Mouse (Mus musculus) limb, embryonic 15.5 days (tissue): ENCODE data around the gene Gdf9. TPM values are rescaled to one million over a fixed set of nuclear protein-coding genes. Genes with fewer than 3 reads are reported as not detected.
A peak's percentile ranks its signal among the peaks of the same experiment; 100 is the strongest.
"Not testable (repeated sequence)": the region's sequence is repeated elsewhere in the genome, so short reads cannot be mapped to it uniquely, and the experiment has no call there.

Source experiments
- ATAC-seq: fragments of 200-750 bp; cut with Nextera tagmentation; 2 replicates; pipeline ENCODE4 v1.8.0; 2017; ENCODE audit warnings: low read depth, moderate TSS enrichment; ENCODE audit not compliant: insufficient number of reproducible peaks, low FRiP score, low TSS enrichment
- H3K27ac ChIP-seq: fragments of 300-500 bp; sonication (generic); 2 replicates; pipeline ENCODE4 v1.5.1; 2015; ENCODE audit warnings: moderate library complexity, mild to moderate bottlenecking, inconsistent platforms
- H3K27me3 ChIP-seq: fragments of 300-500 bp; sonication (generic); 2 replicates; pipeline ENCODE4 v1.6.1; 2015; ENCODE audit warnings: inconsistent platforms
- H3K36me3 ChIP-seq: fragments of 300-500 bp; sonication (generic); 2 replicates; pipeline ENCODE4 v1.6.1; 2015; ENCODE audit warnings: inconsistent platforms
- H3K4me1 ChIP-seq: fragments of 300-500 bp; sonication (generic); 2 replicates; pipeline ENCODE4 v1.6.1; 2015; ENCODE audit warnings: inconsistent platforms
- H3K4me2 ChIP-seq: fragments of 300-500 bp; sonication (generic); 2 replicates; pipeline ENCODE4 v1.6.1; 2015; ENCODE audit warnings: mild to moderate bottlenecking, inconsistent platforms
- H3K4me3 ChIP-seq: fragments of 300-500 bp; sonication (generic); 2 replicates; pipeline ENCODE4 v1.5.1; 2015; ENCODE audit warnings: mild to moderate bottlenecking, inconsistent platforms
- H3K9ac ChIP-seq: fragments of 300-500 bp; sonication (generic); 2 replicates; pipeline ENCODE4 v1.6.1; 2015; ENCODE audit warnings: inconsistent platforms
- H3K9me3 ChIP-seq: fragments of 300-500 bp; sonication (generic); 2 replicates; pipeline ENCODE4 v1.6.1; 2016; ENCODE audit warnings: inconsistent platforms
- WGBS: fragments of 180-500 bp; shearing (Covaris S2); methylation state at CpG from one replicate; pipeline ENCODE4 v1.1.7; 2015; 5-methylcytosine and 5-hydroxymethylcytosine counted together
- polyA plus RNA-seq: library from polyadenylated mRNA; unstranded; fragments of >200 nt; fragmentation: Nextera tagmentation; extraction: Ambion mirVana; gene quantifications from 2 replicates; pipeline ENCODE4 v1.2.1, GENCODE M21; 2015

Gdf9 gene
- polyA plus RNA-seq: 2.6 and 2.8 TPM in 2 replicates

DNA sequence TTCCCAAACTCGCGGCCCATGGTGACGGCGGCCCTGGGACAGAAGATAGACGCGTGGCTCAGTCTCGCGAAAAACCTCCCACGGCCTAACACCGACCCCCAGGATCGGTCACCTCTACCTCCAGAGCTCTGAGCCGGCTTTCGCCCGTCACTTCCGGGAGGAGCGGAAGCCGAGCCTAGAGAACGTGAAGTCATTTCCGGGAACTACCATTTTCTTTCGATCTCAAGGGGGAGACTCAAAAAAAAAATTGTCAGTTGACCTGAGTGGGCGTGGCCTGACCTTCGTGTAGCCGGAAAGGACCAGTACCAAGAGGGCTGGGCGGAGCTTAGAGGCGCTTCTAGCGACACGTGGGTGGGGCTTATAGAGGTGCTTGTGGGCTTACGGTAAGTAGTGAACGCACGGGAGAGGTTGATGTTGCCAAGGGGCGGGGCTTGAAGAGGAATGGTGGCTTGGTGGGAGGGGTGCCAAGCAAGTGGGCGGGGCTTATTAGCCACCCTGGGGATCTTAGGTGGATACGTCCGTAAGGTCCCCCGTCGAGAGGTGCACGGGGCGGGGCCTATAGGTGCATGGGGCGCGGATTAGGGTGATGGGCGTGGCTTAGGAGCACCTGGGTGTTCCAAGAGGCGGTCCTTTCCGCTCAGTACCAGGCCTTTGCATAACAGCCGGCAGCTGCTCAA is at the start of gene Gdf9, which contains the start of gene Uqcrq:
Gene Gdf9 (plus strand): TSS at position 354 of the 677 bp plus-strand sequence.
Gene Uqcrq (minus strand): TSS at position 162 of the 677 bp plus-strand sequence.
- ATAC-seq: peak; percentile 95
- under 1% methylated on average over 44 of the region's 44 CpGs for WGBS
- H3K36me3 ChIP-seq: peaks cover 9% of the 10 kb centered on the region
- H3K4me2 ChIP-seq: peak within 1 kb of the TSS; percentile 84
- no peaks in the 10 kb centered on the region for H3K27me3 ChIP-seq
- H3K9ac ChIP-seq: peak within 1 kb of the TSS; percentile 70
- peak within 1 kb of the TSS; percentile 89 for H3K4me3 ChIP-seq
- H3K4me1 ChIP-seq: peaks cover 20% of the 10 kb centered on the region
- H3K27ac ChIP-seq: peak within 1 kb of the TSS; percentile 75
- H3K9me3 ChIP-seq: no peaks in the 10 kb centered on the region

DNA sequence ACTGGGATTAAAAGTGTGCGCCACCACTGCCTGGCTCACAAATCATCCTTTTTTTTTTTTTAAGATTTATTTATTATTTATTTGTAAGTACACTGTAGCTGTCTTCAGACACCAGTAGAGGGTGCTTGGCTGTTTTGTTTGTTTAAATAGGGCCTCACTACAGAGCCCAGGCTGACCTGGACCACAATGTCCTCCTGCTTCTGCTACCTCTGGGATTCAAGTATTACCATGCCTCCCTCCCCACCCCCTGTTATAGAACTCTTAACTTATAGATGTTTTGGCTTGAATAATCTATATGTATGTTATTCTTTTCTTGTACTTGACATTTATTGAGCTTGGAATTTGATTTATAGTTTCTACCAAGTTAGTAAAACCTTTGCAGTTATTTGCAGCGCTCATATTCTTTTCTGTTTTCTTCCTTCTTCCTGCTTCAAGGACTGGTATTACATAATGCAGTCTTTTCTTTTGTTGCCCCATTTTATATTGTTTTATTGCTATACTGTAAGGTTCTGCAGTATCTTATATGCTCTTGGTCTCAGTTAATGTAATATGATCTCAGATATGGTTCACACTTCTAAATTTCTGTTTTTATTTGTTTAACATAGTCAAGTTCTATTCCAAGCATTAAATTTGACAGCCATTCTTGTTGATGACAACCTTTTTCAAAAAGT is 46.9 kb upstream of the Gdf9 start:
- Histone ChIP-seq H3K9ac (no peak overlapping the region), H3K4me1 (no peaks in the 10 kb centered on the region), H3K27me3 (no peaks in the 10 kb centered on the region), H3K4me3 (no peak overlapping the region), H3K27ac (no peak overlapping the region), H3K9me3 (no peaks in the 10 kb centered on the region), H3K4me2 (no peak overlapping the region), H3K36me3 (peaks cover 37% of the 10 kb centered on the region)
- no peak for ATAC-seq
- 90% methylated on average over 2 of the region's 2 CpGs for WGBS

DNA sequence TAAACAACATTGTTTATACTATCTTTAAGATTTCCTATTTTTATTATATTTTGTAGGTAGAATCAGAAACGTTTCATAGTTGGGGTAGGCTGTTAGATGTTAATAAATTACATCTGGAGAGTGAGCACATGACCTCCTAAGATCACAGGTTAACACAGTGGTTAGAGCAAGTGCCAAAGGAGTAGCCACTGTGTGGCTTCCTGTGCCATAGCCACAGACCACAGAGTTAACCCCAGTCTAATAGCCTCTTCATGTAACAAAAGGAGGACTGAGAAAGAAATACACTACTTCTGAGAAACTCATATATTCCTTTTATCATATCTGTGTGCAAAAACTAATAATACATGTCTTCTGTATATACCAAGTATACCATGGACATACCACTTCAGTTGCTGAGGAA is 37.0 kb upstream of the Gdf9 start:
- no peak for ATAC-seq
- no peaks in the 10 kb centered on the region for H3K4me1 ChIP-seq
- H3K4me3 ChIP-seq: no peak overlapping the region
- no peaks in the 10 kb centered on the region for H3K9me3 ChIP-seq
- 60% methylated on average over 1 of the region's 1 CpGs for WGBS
- no peaks in the 10 kb centered on the region for H3K27me3 ChIP-seq
- no peak overlapping the region for H3K9ac ChIP-seq
- peaks cover 40% of the 10 kb centered on the region for H3K36me3 ChIP-seq
- H3K27ac ChIP-seq: no peak overlapping the region
- no peak overlapping the region for H3K4me2 ChIP-seq

DNA sequence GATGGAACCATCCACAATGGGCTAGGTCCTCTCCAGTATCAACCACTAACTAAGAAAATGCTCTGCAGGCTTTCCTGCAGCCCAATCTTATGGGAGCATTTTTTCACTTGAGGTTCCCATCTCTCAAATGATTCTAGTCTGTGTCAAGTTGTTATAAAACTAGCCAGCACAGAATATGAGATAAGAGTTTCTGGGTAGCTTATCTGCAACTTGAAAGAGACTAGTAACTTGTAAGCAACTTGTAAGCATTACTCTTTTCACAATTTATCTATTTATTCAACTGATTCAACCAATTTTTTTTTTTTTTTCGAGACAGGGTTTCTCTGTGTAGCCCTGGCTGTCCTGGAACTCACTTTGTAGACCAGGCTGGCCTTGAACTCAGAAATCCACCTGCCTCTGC is 27.2 kb upstream of the Gdf9 start:
- H3K36me3 ChIP-seq: peaks cover 84% of the 10 kb centered on the region
- no peak overlapping the region for H3K4me3 ChIP-seq
- no peak for ATAC-seq
- no peak overlapping the region for H3K4me2 ChIP-seq
- WGBS: 85% methylated on average over 1 of the region's 1 CpGs
- no peak overlapping the region for H3K9ac ChIP-seq
- no peaks in the 10 kb centered on the region for H3K27me3 ChIP-seq
- no peaks in the 10 kb centered on the region for H3K4me1 ChIP-seq
- H3K27ac ChIP-seq: no peak overlapping the region
- H3K9me3 ChIP-seq: no peaks in the 10 kb centered on the region

DNA sequence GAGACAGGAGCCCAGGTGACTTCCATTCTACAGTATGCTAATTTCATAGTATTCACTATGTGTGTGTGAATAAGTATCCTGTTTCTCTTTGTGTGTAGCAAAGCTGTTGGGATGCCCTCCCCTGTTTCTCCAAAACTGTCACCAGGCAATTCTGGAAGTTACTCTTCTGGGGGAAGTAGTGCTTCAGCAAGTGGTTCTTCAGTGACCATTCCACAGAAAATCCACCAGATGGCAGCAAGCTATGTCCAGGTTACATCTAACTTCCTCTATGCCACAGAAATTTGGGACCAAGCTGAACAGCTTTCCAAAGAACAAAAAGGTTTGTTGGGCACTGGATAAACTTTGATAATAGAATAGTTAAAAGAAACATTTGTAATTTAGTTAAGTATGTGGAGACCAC is 19.1 kb upstream of the Gdf9 start:
- H3K27me3 ChIP-seq: no peaks in the 10 kb centered on the region
- no peak overlapping the region for H3K27ac ChIP-seq
- no peak overlapping the region for H3K4me2 ChIP-seq
- H3K9me3 ChIP-seq: no peaks in the 10 kb centered on the region
- H3K4me1 ChIP-seq: no peaks in the 10 kb centered on the region
- ATAC-seq: no peak
- H3K4me3 ChIP-seq: no peak overlapping the region
- H3K36me3 ChIP-seq: peaks cover 84% of the 10 kb centered on the region
- no peak overlapping the region for H3K9ac ChIP-seq

DNA sequence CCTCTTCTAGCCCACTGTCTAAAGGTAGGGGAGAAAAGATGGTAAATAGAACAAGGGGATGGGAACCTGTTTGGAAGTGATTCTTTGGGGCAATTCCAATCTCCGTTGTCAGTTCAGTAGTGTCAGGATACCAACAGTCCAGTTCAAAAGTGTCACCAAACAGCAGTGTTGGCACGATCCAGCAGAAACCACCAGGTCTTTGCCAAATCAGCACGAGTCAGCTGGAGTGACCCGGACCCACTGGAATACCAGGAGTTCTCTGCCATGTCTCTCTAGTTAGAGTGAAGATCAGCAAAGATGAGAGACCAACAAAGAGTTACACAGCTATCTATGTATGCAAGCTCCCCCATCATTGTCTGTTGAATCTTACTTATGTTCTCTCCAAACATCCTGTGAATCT is 17.0 kb upstream of the Gdf9 start:
- Histone ChIP-seq H3K4me2 (no peak overlapping the region), H3K4me1 (no peaks in the 10 kb centered on the region), H3K4me3 (no peak overlapping the region), H3K9ac (no peak overlapping the region), H3K27ac (no peak overlapping the region), H3K27me3 (no peaks in the 10 kb centered on the region), H3K9me3 (no peaks in the 10 kb centered on the region), H3K36me3 (peaks cover 86% of the 10 kb centered on the region)
- no peak for ATAC-seq
- 91% methylated on average over 4 of the region's 4 CpGs for WGBS

DNA sequence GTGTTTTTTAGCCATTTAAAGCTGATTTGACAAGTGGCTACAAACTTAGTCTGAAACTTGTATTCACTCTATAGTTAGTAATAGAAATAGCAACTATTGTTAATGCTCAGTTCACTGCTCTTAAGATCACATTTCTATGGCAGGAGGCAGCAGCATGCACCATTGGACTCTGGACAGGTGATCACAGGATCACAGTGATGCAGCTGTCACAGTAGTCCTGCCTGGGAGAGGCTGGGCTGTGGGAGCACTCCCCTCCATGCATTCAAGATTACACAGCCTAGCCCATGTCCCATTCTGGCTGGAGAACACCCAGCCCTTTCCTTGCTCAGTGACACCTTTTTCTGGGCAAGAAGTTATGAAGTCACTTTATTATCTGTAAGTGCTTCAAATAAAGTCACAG is 12.8 kb upstream of the Gdf9 start:
- Histone ChIP-seq H3K9ac (no peak overlapping the region), H3K4me3 (no peak overlapping the region), H3K36me3 (peaks cover 75% of the 10 kb centered on the region), H3K4me1 (no peaks in the 10 kb centered on the region), H3K4me2 (no peak overlapping the region), H3K27ac (no peak overlapping the region), H3K27me3 (no peaks in the 10 kb centered on the region), H3K9me3 (no peaks in the 10 kb centered on the region)
- ATAC-seq: no peak

DNA sequence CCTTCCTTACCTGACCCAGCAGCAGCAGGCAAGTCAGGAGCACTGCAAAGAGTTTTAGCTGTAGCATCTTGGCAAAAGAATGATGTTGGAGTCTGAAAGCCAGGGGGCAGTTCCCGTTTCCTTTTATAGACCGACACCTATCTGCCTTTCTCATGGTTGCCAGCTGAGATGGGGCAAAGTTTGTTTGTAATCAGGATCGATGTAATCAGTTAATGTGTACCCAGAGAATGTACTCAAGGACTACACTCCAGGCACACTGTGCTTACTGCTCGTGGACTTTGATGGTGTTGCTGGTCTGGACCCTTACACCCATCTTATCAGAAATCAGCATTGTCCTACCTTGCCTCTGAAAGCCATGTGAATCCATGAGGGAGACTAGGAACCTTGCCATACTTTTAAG is 7.8 kb upstream of the Gdf9 start, which contains the start of gene Leap2:
Gene Leap2 (minus strand): TSS at position 135 of the 400 bp plus-strand sequence.
- no peak within 1 kb of the TSS for H3K4me2 ChIP-seq
- peaks cover 30% of the 10 kb centered on the region for H3K36me3 ChIP-seq
- H3K27ac ChIP-seq: no peak within 1 kb of the TSS
- ATAC-seq: no peak
- no peaks in the 10 kb centered on the region for H3K4me1 ChIP-seq
- H3K27me3 ChIP-seq: no peaks in the 10 kb centered on the region
- WGBS: 89% methylated on average over 4 of the region's 4 CpGs
- H3K9me3 ChIP-seq: no peaks in the 10 kb centered on the region
- H3K4me3 ChIP-seq: no peak within 1 kb of the TSS
- H3K9ac ChIP-seq: no peak within 1 kb of the TSS

DNA sequence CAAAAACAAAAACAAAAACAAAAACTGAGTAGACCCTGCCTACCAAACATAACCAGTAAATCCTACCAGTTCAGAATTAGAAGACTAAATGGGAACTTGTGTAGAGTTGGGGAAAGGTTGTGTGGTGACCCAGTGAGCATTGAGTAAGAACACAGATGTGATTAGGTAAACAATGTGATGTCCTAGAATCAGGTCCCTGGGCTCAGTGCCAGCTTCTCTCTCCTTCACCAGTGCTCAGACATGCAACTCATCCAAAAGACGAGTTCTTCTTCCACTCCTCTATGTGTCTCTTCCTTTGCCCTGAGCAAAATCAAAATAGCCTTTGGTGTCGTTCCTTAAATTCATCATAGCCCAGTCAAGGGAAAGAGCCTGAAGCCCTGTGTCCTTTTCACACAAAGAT is 6.0 kb upstream of the Gdf9 start:
- no peak for ATAC-seq
- Histone ChIP-seq H3K4me2 (no peak overlapping the region), H3K9me3 (no peaks in the 10 kb centered on the region), H3K27ac (no peak overlapping the region), H3K36me3 (peaks cover 24% of the 10 kb centered on the region), H3K27me3 (no peaks in the 10 kb centered on the region), H3K4me3 (no peak overlapping the region), H3K9ac (no peak overlapping the region), H3K4me1 (peaks cover 7% of the 10 kb centered on the region)
- WGBS: 73% methylated on average over 2 of the region's 2 CpGs

DNA sequence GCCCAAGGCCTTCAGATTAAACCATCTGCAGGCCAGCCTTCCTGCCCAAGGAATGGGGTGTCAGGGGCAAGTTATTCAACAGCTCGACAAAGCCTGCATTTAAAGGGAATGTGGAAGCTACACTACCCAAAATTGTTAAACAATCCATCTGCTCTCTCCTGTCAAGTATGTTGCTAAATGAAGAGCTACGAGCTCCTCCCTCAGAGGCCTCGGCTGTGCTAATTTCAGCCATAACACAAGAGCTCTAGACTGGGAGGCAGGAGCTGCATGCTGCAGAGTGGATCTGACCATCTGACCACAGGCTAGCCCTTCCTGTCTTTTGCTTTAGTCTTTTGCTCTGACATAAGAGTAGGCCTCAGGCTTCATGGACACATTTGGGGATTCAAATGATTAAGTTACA is 5.6 kb upstream of the Gdf9 start:
- peaks cover 10% of the 10 kb centered on the region for H3K4me1 ChIP-seq
- H3K4me3 ChIP-seq: no peak overlapping the region
- ATAC-seq: no peak
- H3K27ac ChIP-seq: no peak overlapping the region
- H3K9me3 ChIP-seq: no peaks in the 10 kb centered on the region
- H3K27me3 ChIP-seq: no peaks in the 10 kb centered on the region
- H3K9ac ChIP-seq: no peak overlapping the region
- no peak overlapping the region for H3K4me2 ChIP-seq
- 62% methylated on average over 3 of the region's 3 CpGs for WGBS
- peaks cover 19% of the 10 kb centered on the region for H3K36me3 ChIP-seq

DNA sequence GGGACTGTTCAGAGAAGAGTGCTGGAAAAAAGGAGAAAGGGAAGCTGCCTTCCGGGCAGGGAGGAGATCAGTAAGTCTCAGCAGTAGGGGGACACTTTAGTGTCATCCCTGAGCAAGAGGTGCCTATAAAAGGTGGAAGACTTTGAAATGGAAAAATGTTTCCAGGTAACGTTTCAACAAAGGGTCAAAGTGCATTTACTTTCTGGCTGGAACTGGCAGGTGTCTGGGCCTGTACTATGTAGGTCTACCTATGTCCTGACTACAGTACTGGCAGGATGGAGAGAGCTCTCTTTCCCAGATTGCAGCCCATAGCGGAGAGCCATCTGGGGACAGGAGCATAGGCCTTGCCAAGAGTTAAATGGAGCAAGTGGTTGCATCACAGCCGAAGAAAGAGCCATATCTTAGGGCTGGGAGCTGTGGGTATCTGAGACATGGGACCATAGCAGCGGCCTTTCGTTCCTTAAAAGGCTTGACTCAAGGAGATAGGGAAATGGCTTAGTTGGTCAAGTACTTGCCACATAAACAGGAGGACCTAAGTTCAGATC is 5.0 kb upstream of the Gdf9 start:
- Histone ChIP-seq H3K36me3 (peaks cover 18% of the 10 kb centered on the region), H3K9me3 (no peaks in the 10 kb centered on the region), H3K9ac (no peak overlapping the region), H3K4me3 (no peak overlapping the region), H3K27ac (no peak overlapping the region), H3K4me2 (no peak overlapping the region), H3K4me1 (peaks cover 11% of the 10 kb centered on the region), H3K27me3 (no peaks in the 10 kb centered on the region)
- WGBS: 82% methylated on average over 6 of the region's 6 CpGs
- ATAC-seq: no peak

DNA sequence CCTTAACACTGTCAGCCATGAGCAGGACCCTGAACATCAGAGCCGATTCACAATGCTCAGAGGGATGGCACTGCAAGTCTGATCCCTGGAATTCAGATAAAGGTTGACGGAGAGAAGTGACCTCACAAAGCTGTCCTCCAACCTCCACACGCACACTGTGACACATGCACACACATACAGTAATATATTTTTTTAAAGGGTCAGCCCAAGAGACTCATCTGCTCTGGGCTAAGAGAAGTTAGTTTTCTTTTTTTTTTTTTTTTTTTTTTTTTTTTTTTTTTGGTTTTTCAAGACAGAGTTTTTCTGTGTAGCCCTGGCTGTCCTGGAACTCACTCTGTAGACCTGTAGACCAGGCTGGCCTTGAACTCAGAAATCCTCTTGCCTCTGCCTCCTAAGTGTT is 3.9 kb upstream of the Gdf9 start:
- not testable (repeated sequence) for H3K9ac ChIP-seq, ATAC-seq, H3K36me3 ChIP-seq, H3K27me3 ChIP-seq, H3K27ac ChIP-seq, H3K9me3 ChIP-seq, H3K4me2 ChIP-seq, H3K4me3 ChIP-seq
- peaks cover 20% of the 10 kb centered on the region for H3K4me1 ChIP-seq
- WGBS: 82% methylated on average over 3 of the region's 3 CpGs
